Mouse (Mus musculus) heart, postnatal 0 days (tissue): ENCODE data around the gene Asb3. TPM values are rescaled to one million over a fixed set of nuclear protein-coding genes. Genes with fewer than 3 reads are reported as not detected.
"Not testable (repeated sequence)": the region's sequence is repeated elsewhere in the genome, so short reads cannot be mapped to it uniquely, and the experiment has no call there.

ENCODE experiments used
- ATAC-seq: fragments of 200-750 bp; cut with Nextera tagmentation; 2 replicates; pipeline ENCODE4 v1.8.0; 2017; ENCODE audit warnings: low read depth, moderate number of reproducible peaks, moderate library complexity; ENCODE audit not compliant: insufficient read depth
- DNase-seq: peaks from one replicate; pipeline ENCODE4 v3.0.0-alpha.2; 2016; ENCODE audit warnings: low spot score
- H3K27ac ChIP-seq: fragments of 300-500 bp; sonication (generic); 2 replicates; pipeline ENCODE4 v1.5.1; 2014; ENCODE audit warnings: low read depth, mild to moderate bottlenecking
- H3K27me3 ChIP-seq: fragments of 300-500 bp; sonication (generic); 2 replicates; pipeline ENCODE4 v1.6.1; 2014; ENCODE audit warnings: low read length, mixed read lengths; ENCODE audit not compliant: control insufficient read depth, insufficient read depth
- H3K36me3 ChIP-seq: fragments of 300-500 bp; sonication (generic); replicated peaks from 2 replicates; pipeline ENCODE4 v1.6.1; 2014; ENCODE audit warnings: low read length, mixed read lengths; ENCODE audit not compliant: control insufficient read depth, insufficient read depth
- H3K4me1 ChIP-seq: fragments of 300-500 bp; sonication (generic); 2 replicates; pipeline ENCODE4 v1.6.1; 2014; ENCODE audit warnings: antibody characterized with exemption; ENCODE audit not compliant: control insufficient read depth, insufficient read depth
- H3K4me2 ChIP-seq: fragments of 300-500 bp; sonication (generic); 2 replicates; pipeline ENCODE4 v1.6.1; 2014; ENCODE audit warnings: low read depth, mild to moderate bottlenecking, low read length, moderate library complexity
- H3K4me3 ChIP-seq: fragments of 300-500 bp; sonication (generic); 2 replicates; pipeline ENCODE4 v1.5.1; 2014; ENCODE audit warnings: low read depth, low read length
- H3K9ac ChIP-seq: fragments of 300-500 bp; sonication (generic); replicated peaks from 2 replicates; pipeline ENCODE4 v1.6.1; 2014; ENCODE audit warnings: low read depth, low read length, mixed read lengths
- H3K9me3 ChIP-seq: fragments of 300-500 bp; sonication (generic); replicated peaks from 2 replicates; pipeline ENCODE4 v1.6.1; 2016; ENCODE audit warnings: low read length; ENCODE audit not compliant: control insufficient read depth
- CTCF ChIP-seq: IDR thresholded peaks from 2 replicates; pipeline ENCODE4 v1.5.1; 2016; ENCODE audit warnings: antibody characterized with exemption, control low read depth, low read depth
- EP300 ChIP-seq: IDR thresholded peaks from 2 replicates; pipeline ENCODE4 v1.6.1; 2016; ENCODE audit warnings: antibody characterized with exemption, low read depth
- WGBS: fragments of 180-500 bp; shearing (Covaris S2); extraction: QIAGEN DNeasy Blood & Tissue Kit; methylation state at CpG from one replicate; pipeline ENCODE4 v1.1.7; 2014; 5-methylcytosine and 5-hydroxymethylcytosine counted together
- polyA plus RNA-seq: library from polyadenylated mRNA; unstranded; fragments of >200 nt; fragmentation: Nextera tagmentation; extraction: Ambion mirVana; gene quantifications from 2 replicates; pipeline ENCODE4 v1.2.1, GENCODE M21; 2015
- total RNA-seq: library from RNA; depleted of rRNA; stranded (reverse); fragments of >200 nt; gene quantifications from 2 replicates; pipeline ENCODE4 v1.2.3, GENCODE M21; 2014; ENCODE audit warnings: low replicate concordance

The Asb3 gene
- total and polyA plus RNA-seq, 2 experiments from 2014 or later = 10.9 to 11.9 TPM

GRCm38 (mm10) chr11:31000028-31000427 is 114.8 kb downstream of the Asb3 start:
- H3K36me3 ChIP-seq = peaks cover 4% of the 10 kb centered on the region; the same call in 1 of the 2 replicates
- no peak for ATAC-seq
- 76% methylated on average over 2 of the region's 2 CpGs for WGBS
- no peak for DNase-seq
- H3K27me3 ChIP-seq = no peaks in the 10 kb centered on the region
- no peaks in the 10 kb centered on the region for H3K9me3 ChIP-seq
- no peaks in the 10 kb centered on the region for H3K4me1 ChIP-seq
- H3K27ac ChIP-seq = no peak overlapping the region
- H3K9ac ChIP-seq = no peak overlapping the region
- H3K4me2 ChIP-seq = no peak overlapping the region
- no peak overlapping the region for H3K4me3 ChIP-seq
- no peak for TF ChIP-seq EP300

DNA sequence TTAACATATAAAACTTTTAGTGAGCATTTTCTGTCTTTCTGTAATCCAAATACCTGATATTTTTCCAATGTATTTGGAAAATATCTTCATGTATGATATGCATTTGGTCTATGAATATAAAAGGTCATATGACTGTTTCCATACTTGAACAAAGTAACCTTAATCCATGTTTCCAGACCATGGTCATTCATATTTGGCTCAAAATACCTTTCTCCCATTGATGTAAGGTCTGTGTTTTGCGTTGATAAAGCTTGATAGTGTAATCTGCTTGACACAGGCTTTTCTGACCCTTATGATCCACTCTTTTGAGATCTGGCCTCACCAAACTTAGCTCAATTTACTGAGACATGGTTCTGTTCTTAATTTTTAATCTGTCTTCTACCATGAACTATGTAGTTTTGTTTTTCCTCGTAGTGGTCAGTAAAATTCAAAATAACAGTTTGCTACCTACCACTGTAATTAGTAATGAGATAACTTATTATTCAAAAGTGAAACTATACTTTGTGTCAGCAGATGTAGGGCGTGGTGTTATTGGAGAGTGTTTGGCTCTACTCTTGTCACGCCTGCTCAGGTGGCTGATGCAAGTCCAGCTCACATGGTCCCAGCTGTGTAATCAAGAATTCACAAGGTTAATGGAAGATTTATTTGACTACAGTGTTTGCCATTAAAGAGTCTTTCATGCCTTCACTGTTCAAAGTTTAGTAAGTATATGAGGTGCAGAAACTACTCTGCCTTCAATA is 116.1 kb downstream of the Asb3 start:
- Histone ChIP-seq H3K27ac (no peak overlapping the region), H3K27me3 (no peaks in the 10 kb centered on the region), H3K36me3 (peaks cover 4% of the 10 kb centered on the region; the same call in 1 of the 2 replicates), H3K4me3 (no peak overlapping the region), H3K9me3 (no peaks in the 10 kb centered on the region), H3K4me2 (no peak overlapping the region), H3K9ac (no peak overlapping the region), H3K4me1 (no peaks in the 10 kb centered on the region)
- 90% methylated on average over 4 of the region's 4 CpGs for WGBS
- DNase-seq = no peak
- TF ChIP-seq EP300 (no peak), CTCF (no peak)
- ATAC-seq = no peak

DNA sequence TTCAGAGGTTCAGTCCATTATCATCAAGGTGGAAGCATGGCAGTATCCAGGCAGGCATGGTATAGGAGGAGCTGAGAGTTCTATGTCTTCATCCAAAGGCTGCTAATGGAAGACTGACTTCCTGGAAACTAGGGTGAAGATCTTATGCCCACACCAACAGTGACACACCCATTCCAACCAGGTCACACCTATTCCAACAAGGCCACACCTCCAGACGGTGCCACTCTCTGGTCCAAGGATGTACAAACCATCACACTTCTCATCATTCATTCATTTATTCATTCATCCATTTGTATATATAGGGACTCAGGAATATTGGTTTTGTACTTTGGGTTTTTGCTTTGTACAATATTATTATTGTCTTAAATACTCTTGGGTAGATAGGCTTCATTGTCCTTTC is 124.5 kb downstream of the Asb3 start:
- H3K4me3 ChIP-seq, H3K27ac ChIP-seq, H3K36me3 ChIP-seq, H3K27me3 ChIP-seq, H3K4me1 ChIP-seq, DNase-seq, H3K9me3 ChIP-seq, H3K4me2 ChIP-seq, ATAC-seq, H3K9ac ChIP-seq: not testable (repeated sequence)
- WGBS = 93% methylated on average over 1 of the region's 1 CpGs

- WGBS = 71% methylated on average over 15 of the region's 15 CpGs
- H3K36me3 ChIP-seq, H3K27me3 ChIP-seq, H3K27ac ChIP-seq, H3K9ac ChIP-seq, H3K4me2 ChIP-seq, H3K9me3 ChIP-seq, H3K4me3 ChIP-seq, ATAC-seq, DNase-seq, H3K4me1 ChIP-seq: not testable (repeated sequence)
Measured at GRCm38 (mm10) chr11:31017466-31017865, 132.2 kb downstream of the Asb3 start.

DNA sequence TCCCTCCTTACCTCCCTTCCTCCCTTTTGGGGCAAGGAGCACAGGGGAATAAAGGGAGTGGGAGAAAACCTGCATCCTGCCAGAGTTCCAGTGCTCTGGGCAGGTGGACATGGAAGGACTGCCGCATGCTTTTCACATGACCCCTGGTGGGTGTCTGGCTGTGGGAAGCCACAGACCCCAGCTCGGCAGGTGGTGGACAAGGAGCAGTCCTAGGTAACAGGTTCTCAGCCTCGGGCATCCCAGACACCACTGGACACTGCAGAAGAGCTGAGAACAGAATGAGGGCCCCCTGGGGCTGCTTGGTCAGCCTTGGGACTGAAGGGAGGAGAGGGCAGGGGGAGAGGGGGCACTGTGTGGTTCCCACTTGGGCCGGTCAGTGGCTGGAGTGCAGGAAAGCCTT is 149.7 kb downstream of the Asb3 start:
- Histone ChIP-seq H3K36me3 (0 out of 2 replicates have a peak, but pooled peaks cover 3% of the 10 kb centered on the region), H3K9ac (no peak overlapping the region), H3K4me1 (no peaks in the 10 kb centered on the region), H3K27me3 (no peaks in the 10 kb centered on the region), H3K27ac (no peak overlapping the region), H3K4me3 (no peak overlapping the region), H3K9me3 (0 out of 2 replicates have a peak, but pooled peaks cover under 1% of the 10 kb centered on the region), H3K4me2 (no peak overlapping the region)
- 93% methylated on average over 4 of the region's 4 CpGs for WGBS
- DNase-seq = no peak
- TF ChIP-seq CTCF = no peak
- TF ChIP-seq EP300 = no peak
- no peak for ATAC-seq

DNA sequence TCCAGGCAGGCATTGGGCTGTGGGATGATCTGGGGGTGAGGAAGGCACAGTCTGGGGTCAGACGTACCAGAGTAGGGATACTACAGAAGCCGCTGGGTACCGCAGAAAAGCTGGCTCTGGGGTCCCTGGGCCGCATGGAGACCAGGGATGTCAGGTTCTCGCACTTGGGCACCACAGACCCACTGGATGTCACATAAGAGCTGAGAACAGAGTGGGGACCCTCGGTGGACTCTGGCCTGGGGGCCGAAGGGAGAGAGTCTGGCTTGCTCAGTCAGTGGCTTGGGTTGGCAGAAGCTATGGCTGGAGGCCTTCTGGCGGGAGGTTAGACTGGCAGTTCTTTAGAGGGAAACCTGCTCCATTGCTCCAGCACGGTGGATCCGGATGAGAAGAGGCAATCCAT is 204.8 kb downstream of the Asb3 start:
- TF ChIP-seq CTCF (no peak), EP300 (no peak)
- 92% methylated on average over 10 of the region's 10 CpGs for WGBS

More for the DNA sequence above, 204.8 kb downstream of the Asb3 start:
- Histone ChIP-seq H3K4me3 (no peak overlapping the region), H3K9me3 (no peaks in the 10 kb centered on the region), H3K36me3 (no peaks in the 10 kb centered on the region; the same call in none of the 2 replicates), H3K4me1 (no peaks in the 10 kb centered on the region), H3K9ac (no peak overlapping the region), H3K27ac (no peak overlapping the region), H3K4me2 (no peak overlapping the region), H3K27me3 (no peaks in the 10 kb centered on the region)
- DNase-seq (no peak), ATAC-seq (no peak)
